31 mouse cellular contexts compared by ENCODE assay signal in genomic region chr14:55047971-55048531, GRCm38 (mm10). TPM values are rescaled to one million over a fixed set of nuclear protein-coding genes. Genes with fewer than 3 reads are reported as not detected.
DNase-seq lines count a peak whose midpoint lies in the region; ATAC-seq lines count a peak whose summit lies in the region.
"Had no signal": no experiment of that assay in that cellular context is flagged by ENCODE, and none has a peak within 500 bp of the region (broad histone marks: within the 10 kb centered on the region; RNA-seq: fewer than 3 reads in every experiment).

No protein-coding gene starts in this region.

- peaks cover 18% of the 10 kb centered on the region for H3K4me1 ChIP-seq in forebrain, embryonic 15.5 days
- H3K4me1 ChIP-seq in forebrain, embryonic 12.5 days, result peaks cover 7% of the 10 kb centered on the region; the same call in 1 of the 2 replicates
- no peaks in the 10 kb centered on the region for H3K4me1 ChIP-seq in midbrain, embryonic 14.5 days (ENCODE audit: control insufficient read depth, insufficient read depth, low read length)
- H3K4me1 ChIP-seq: embryonic facial prominence, embryonic 13.5 days; heart, embryonic 13.5 days had no signal

- no peaks in the 10 kb centered on the region for H3K27me3 ChIP-seq in forebrain, embryonic 15.5 days
- H3K27me3 ChIP-seq in forebrain, embryonic 12.5 days, result no peaks in the 10 kb centered on the region
- H3K27me3 ChIP-seq in midbrain, embryonic 14.5 days (ENCODE audit: control insufficient read depth, insufficient read depth, low read length), result no peaks in the 10 kb centered on the region
- H3K27me3 ChIP-seq: embryonic facial prominence, embryonic 13.5 days; forebrain, embryonic 13.5 days; heart, embryonic 13.5 days; Patski had no signal

- WGBS in forebrain, embryonic 15.5 days, result 80% methylated on average over 2 of the region's 2 CpGs
- 78% methylated on average over 2 of the region's 2 CpGs for WGBS in forebrain, embryonic 12.5 days
- 82% methylated on average over 2 of the region's 2 CpGs for WGBS in midbrain, embryonic 14.5 days

- no peak for ATAC-seq in forebrain, embryonic 15.5 days (replicated peaks)
- no peak for ATAC-seq in forebrain, embryonic 12.5 days (ENCODE audit: low FRiP score)
- ATAC-seq in midbrain, embryonic 14.5 days (ENCODE audit: low FRiP score, low TSS enrichment), result no peak
- ATAC-seq: activated CD4-positive, CD25-positive, alpha-beta regulatory T cell, adult 4 months; forebrain, embryonic 13.5 days; forebrain, postnatal 0 days; hindbrain, postnatal 0 days; inflammation-experienced regulatory T-cells, adult 6 months; intestine, postnatal 0 days; Patski had no signal

- no peaks in the 10 kb centered on the region for H3K36me3 ChIP-seq in forebrain, embryonic 15.5 days
- no peaks in the 10 kb centered on the region for H3K36me3 ChIP-seq in forebrain, embryonic 12.5 days (replicated peaks)
- no peaks in the 10 kb centered on the region for H3K36me3 ChIP-seq in midbrain, embryonic 14.5 days (ENCODE audit: control insufficient read depth, insufficient read depth, low read length)
- H3K36me3 ChIP-seq: embryonic facial prominence, embryonic 10.5 days; embryonic facial prominence, embryonic 13.5 days; G1E; heart, embryonic 13.5 days had no signal

- DNase-seq in ES-CJ7 (ENCODE audit: low read depth, low spot score) (peak; percentile 82), ZHBTc4 (ENCODE audit: low read depth, low spot score) (peak; percentile 77)
- no peak for DNase-seq in cerebellum, adult 11-12 months
- DNase-seq in midbrain, embryonic 14.5 days, result no peak
- no peak for DNase-seq in right cerebral cortex, adult 18-20 months
- DNase-seq: adrenal gland, adult 8-10 months; adrenal gland, postnatal 25 days; cerebellum, adult 18-20 months; cerebellum, adult 9-10 months; cerebellum, postnatal 14 days; embryo, embryonic 11 days; forebrain, postnatal 0 days; gastrocnemius, adult 2 months; gastrocnemius, postnatal 14 days; heart, adult 11 months; heart, postnatal 14 days; heart, postnatal 4 days had no signal

- H3K27ac ChIP-seq in forebrain, embryonic 15.5 days (replicated peaks), result 0 out of 2 replicates have a peak overlapping the region, but pooled peaks have one; percentile 8
- no peak overlapping the region for H3K27ac ChIP-seq in forebrain, embryonic 12.5 days
- H3K27ac ChIP-seq in midbrain, embryonic 14.5 days (replicated peaks; ENCODE audit: low read depth, low read length), result no peak overlapping the region
- H3K27ac ChIP-seq: embryonic facial prominence, embryonic 10.5 days; embryonic facial prominence, embryonic 13.5 days; forebrain, embryonic 13.5 days; gastrocnemius, adult 2 months; heart, embryonic 13.5 days; hindbrain, embryonic 14.5 days; hindbrain, postnatal 0 days had no signal

- H3K9ac ChIP-seq in forebrain, embryonic 15.5 days (replicated peaks), result no peak overlapping the region
- H3K9ac ChIP-seq in forebrain, embryonic 12.5 days, result no peak overlapping the region
- H3K9ac ChIP-seq in midbrain, embryonic 14.5 days (replicated peaks; ENCODE audit: low read length), result no peak overlapping the region
- H3K9ac ChIP-seq: embryonic facial prominence, embryonic 13.5 days; forebrain, embryonic 13.5 days; forebrain, postnatal 0 days; heart, embryonic 13.5 days; hindbrain, embryonic 14.5 days had no signal

- H3K4me2 ChIP-seq in forebrain, embryonic 15.5 days (replicated peaks), result no peak overlapping the region
- H3K4me2 ChIP-seq in forebrain, embryonic 12.5 days, result no peak overlapping the region
- no peak overlapping the region for H3K4me2 ChIP-seq in midbrain, embryonic 14.5 days (ENCODE audit: low read length)
- H3K4me2 ChIP-seq: embryonic facial prominence, embryonic 13.5 days; forebrain, embryonic 13.5 days; heart, embryonic 13.5 days; hindbrain, embryonic 14.5 days had no signal

- H3K4me3 ChIP-seq in forebrain, embryonic 15.5 days, result no peak overlapping the region
- H3K4me3 ChIP-seq in forebrain, embryonic 12.5 days (replicated peaks), result no peak overlapping the region
- no peak overlapping the region for H3K4me3 ChIP-seq in midbrain, embryonic 14.5 days (replicated peaks; ENCODE audit: low read depth, low read length)
- H3K4me3 ChIP-seq: embryonic facial prominence, embryonic 10.5 days; embryonic facial prominence, embryonic 13.5 days; erythroblast, embryonic 14.5 days; forebrain, embryonic 13.5 days; gastrocnemius, adult 2 months; heart, embryonic 13.5 days had no signal

- no peaks in the 10 kb centered on the region for H3K9me3 ChIP-seq in forebrain, embryonic 15.5 days
- H3K9me3 ChIP-seq in forebrain, embryonic 12.5 days, result 0 out of 2 replicates have a peak, but pooled peaks cover 2% of the 10 kb centered on the region
- H3K9me3 ChIP-seq in midbrain, embryonic 14.5 days (ENCODE audit: control insufficient read depth, low read length), result no peaks in the 10 kb centered on the region
- H3K9me3 ChIP-seq: embryonic facial prominence, embryonic 10.5 days; embryonic facial prominence, embryonic 13.5 days; forebrain, embryonic 13.5 days; G1E; heart, embryonic 13.5 days had no signal

RNA-seq across cellular contexts. Expression of gene Ngdn, which starts 32.8 kb away (rescaled TPM):
- 67.1 and 70.8 TPM in 2 replicates for polyA plus RNA-seq in forebrain, embryonic 15.5 days (2015; fragmentation: Nextera tagmentation; extraction: Ambion mirVana)
- 71.7 and 73.3 TPM in 2 replicates for polyA plus RNA-seq in forebrain, embryonic 12.5 days (2016; fragmentation: Nextera tagmentation; extraction: Ambion mirVana)
- polyA plus RNA-seq in midbrain, embryonic 14.5 days (2014; fragmentation: Nextera tagmentation; extraction: Ambion mirVana), result 51.7 and 54.3 TPM in 2 replicates

RNA-seq across cellular contexts. Expression of gene Zfhx2, which starts 44.1 kb away (rescaled TPM):
- polyA plus RNA-seq in forebrain, embryonic 15.5 days (2015; fragmentation: Nextera tagmentation; extraction: Ambion mirVana), result 27.4 and 30.6 TPM in 2 replicates
- 26.3 and 28.1 TPM in 2 replicates for polyA plus RNA-seq in forebrain, embryonic 12.5 days (2016; fragmentation: Nextera tagmentation; extraction: Ambion mirVana)
- 24.9 and 28.4 TPM in 2 replicates for polyA plus RNA-seq in midbrain, embryonic 14.5 days (2014; fragmentation: Nextera tagmentation; extraction: Ambion mirVana)

RNA-seq across cellular contexts. Expression of gene Thtpa, which starts 46.5 kb away (rescaled TPM):
- 52.2 and 52.3 TPM in 2 replicates for polyA plus RNA-seq in forebrain, embryonic 15.5 days (2015; fragmentation: Nextera tagmentation; extraction: Ambion mirVana)
- 32.0 and 33.0 TPM in 2 replicates for polyA plus RNA-seq in forebrain, embryonic 12.5 days (2016; fragmentation: Nextera tagmentation; extraction: Ambion mirVana)
- polyA plus RNA-seq in midbrain, embryonic 14.5 days (2014; fragmentation: Nextera tagmentation; extraction: Ambion mirVana), result 27.9 and 33.7 TPM in 2 replicates

RNA-seq across cellular contexts. Expression of gene Myh7, which starts 53.6 kb away (rescaled TPM):
- polyA plus RNA-seq in forebrain, embryonic 15.5 days (2015; fragmentation: Nextera tagmentation; extraction: Ambion mirVana), result 6.5 and 6.7 TPM in 2 replicates
- 3.6 and 4.2 TPM in 2 replicates for polyA plus RNA-seq in forebrain, embryonic 12.5 days (2016; fragmentation: Nextera tagmentation; extraction: Ambion mirVana)
- polyA plus RNA-seq in midbrain, embryonic 14.5 days (2014; fragmentation: Nextera tagmentation; extraction: Ambion mirVana), result 5.4 and 7.7 TPM in 2 replicates
- polyA plus RNA-seq: activated CD4-positive, CD25-positive, alpha-beta regulatory T cell, adult 4 months; erythroblast, embryonic 14.5 days; inflammation-experienced regulatory T-cells, adult 6 months had no signal

RNA-seq across cellular contexts. Expression of gene Ap1g2, which starts 58.3 kb away (rescaled TPM):
- polyA plus RNA-seq in forebrain, embryonic 15.5 days (2015; fragmentation: Nextera tagmentation; extraction: Ambion mirVana), result 11.4 and 13.0 TPM in 2 replicates
- polyA plus RNA-seq in forebrain, embryonic 12.5 days (2016; fragmentation: Nextera tagmentation; extraction: Ambion mirVana), result 10.2 and 11.4 TPM in 2 replicates
- polyA plus RNA-seq in midbrain, embryonic 14.5 days (2014; fragmentation: Nextera tagmentation; extraction: Ambion mirVana), result 6.8 and 7.6 TPM in 2 replicates

Comparison
In these comparisons a context has a peak if more than half of its experiments do, and no peak if none do; other contexts are left out.
1. DNase-seq: peak in ES-CJ7 (single experiment) and ZHBTc4 (single experiment); none in cerebellum, adult 11-12 months (single experiment), midbrain, embryonic 14.5 days (single experiment) and right cerebral cortex, adult 18-20 months (single experiment).